Mouse (Mus musculus) right cerebral cortex, postnatal 25 days (tissue): ENCODE data around the gene Nsfl1c.

Experiments
- DNase-seq: peaks from one replicate; pipeline ENCODE4 v3.0.0; 2022

The Nsfl1c gene

GRCm38 (mm10) chr2:151544673-151545072 lies 50.7 kb downstream of the Nsfl1c start:
- no peak for DNase-seq

GRCm38 (mm10) chr2:151546571-151546970 lies 52.6 kb downstream of the Nsfl1c start:
- DNase-seq = no peak

GRCm38 (mm10) chr2:151549615-151550121 lies 55.7 kb downstream of the Nsfl1c start:
- DNase-seq = no peak
